Mouse (Mus musculus) urinary bladder, adult 18-20 months (tissue): ENCODE measurements around the gene Klhl13.

Experiments used
- DNase-seq, 2 experiments: peaks; one replicate each; pipeline ENCODE4 v3.0.0; 2022; ENCODE audit warnings: low spot score in 2 of 2, mixed read lengths in 2 of 2

Gene Klhl13

DNA sequence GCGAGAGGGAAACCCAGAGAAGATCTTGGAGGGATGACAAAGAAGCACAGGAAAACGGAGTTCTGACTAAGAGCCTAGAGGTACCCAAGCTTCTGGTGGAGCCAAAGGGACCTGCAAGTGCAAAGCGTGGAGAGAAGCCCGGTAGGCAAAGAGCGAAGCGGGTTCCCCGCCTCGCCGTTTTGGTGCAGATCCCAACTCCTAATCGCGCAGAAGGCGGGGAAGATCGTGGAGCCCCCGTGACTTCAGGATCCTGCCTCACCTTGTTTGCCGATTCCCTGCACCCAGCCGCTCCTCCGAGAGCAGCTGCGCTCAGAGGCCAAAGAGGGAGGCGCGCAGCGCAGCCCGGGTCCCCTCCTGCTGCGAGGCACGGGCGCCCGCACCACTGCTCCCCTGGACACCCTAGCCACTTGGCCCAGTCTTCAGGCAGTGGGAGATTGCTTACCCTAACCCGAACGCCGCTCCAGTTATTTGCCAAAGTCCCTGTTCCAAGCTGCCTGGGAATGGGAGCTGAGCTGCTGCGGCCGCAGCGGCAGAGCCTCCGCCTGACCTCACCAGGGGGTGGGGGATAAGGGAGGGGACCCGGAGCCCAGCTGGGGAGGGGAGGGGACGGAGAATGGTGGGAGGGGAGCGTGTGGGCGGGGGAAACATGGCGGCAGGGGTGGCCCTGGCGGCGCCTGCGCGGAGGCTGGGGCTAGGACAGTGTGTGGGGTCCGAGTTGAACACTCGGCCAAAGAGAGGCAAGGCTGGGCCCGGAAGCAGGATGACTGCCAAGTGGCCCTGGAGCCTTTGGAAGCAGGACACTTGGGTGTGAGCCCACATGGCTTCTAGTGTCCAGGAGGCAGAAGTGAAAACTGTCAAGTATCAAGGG is at the start of gene Klhl13:
Klhl13 (minus strand) TSS at position 569 of the 868 bp plus-strand sequence.
- peak; percentile 2 to 6 for DNase-seq

GRCm38 (mm10) chrX:23409296-23410149 is 44.6 kb upstream of the Klhl13 start:
- DNase-seq = no peak

GRCm38 (mm10) chrX:23388716-23389115 is 23.8 kb upstream of the Klhl13 start:
- no peak for DNase-seq

DNA sequence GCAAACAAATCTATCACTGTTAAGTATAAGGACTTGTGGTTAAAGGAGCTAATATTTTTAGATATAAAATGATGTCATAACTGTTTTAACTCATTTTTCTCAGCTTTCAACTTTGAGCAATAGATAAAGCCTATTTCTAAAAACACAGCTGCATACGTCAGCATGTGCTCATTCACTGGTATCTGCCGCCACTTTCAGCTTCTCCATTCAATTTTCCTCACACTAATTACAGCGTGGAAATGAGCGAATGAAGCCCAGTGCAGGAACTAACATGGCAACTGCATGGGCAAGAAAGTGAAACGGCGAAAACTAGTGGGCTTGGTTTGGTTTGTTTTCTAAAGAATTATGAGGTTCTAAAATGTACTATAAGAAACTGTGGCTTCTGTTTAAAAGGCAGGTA is 1.4 kb downstream of the Klhl13 start:
- DNase-seq = no peak

DNA sequence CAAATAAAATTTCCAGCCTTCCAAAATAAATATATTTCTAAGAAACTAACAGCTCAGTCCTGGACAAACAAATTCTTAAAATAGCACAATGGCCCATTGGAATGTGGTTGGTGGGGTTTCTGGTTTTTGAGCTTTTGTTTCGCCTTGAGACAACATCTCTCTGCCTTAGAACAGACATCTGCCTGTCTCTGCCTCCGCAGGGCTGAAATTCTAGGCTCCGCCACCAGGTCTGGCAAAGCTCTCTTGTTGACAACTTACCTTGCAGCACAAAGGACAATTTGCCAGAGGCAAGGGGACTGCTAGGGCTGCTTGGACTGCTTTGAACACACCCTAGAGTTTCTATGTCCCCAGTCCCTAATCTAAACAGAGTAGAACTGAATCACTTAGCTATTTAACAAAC is 4.4 kb downstream of the Klhl13 start:
- no peak for DNase-seq

GRCm38 (mm10) chrX:23350083-23350482 is 14.8 kb downstream of the Klhl13 start:
- DNase-seq = no peak

DNA sequence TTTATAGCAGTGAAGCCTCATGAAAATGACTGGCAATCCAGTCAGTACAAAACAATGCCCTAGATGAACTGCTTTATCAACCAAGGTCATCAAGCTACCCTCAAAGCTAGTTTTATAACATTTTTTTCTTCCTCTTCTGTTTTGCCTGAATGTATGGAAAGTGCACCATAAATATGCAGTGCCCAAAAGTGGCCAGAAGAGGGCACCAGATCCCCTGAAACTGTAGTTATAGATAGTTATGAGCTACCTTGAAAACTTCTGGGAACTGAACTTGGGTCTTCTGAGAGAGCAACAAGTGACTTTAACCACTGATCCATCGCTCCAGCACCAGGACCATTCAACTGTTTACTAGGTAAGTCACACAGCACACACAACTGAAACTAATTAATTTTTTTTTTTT is 36.8 kb downstream of the Klhl13 start:
- no peak for DNase-seq

DNA sequence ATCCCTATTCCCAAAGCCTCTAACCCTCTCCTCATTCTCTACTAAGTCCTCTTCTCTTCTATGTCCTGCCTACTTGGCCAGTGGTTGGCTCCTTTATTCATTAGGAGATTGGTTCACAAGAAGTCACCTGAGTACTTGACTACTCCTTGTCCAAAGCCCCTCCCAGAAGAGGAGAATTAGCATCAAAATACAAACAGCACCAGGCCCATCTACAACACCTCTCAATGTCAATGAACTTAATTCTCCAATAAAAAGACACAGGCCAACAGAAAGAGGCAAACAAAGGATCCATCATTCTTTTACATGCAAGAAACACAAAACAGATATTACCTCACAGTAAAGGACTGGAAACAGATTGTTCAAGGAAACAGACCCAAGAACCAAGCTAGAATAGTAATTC is 46.0 kb downstream of the Klhl13 start:
- no peak for DNase-seq

GRCm38 (mm10) chrX:23295952-23296598 is 68.8 kb downstream of the Klhl13 start:
- no peak for DNase-seq

- DNase-seq = no peak
Observed at GRCm38 (mm10) chrX:23285442-23285817, 79.5 kb downstream of the Klhl13 start.

GRCm38 (mm10) chrX:23284530-23285441 is 80.1 kb downstream of the Klhl13 start:
- DNase-seq = no peak

DNA sequence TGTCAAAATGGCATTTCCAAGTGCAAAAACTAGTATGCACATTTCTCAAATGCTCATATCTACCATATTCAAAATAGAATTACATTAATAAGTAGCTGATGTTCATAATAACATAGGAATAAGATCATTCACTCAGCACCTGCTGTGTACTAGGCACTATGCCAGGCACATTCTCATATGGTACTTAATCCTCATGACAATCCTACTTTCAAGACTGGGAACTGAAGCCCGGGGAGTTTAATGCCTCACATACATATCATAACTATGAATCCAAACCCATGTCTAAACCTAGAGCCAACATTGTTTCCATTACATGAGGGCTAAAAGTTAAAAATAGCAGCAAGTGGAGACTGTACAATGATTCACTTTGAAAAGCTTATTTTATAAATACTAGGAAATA is 97.3 kb downstream of the Klhl13 start:
- no peak for DNase-seq

- no peak for DNase-seq
Observed at GRCm38 (mm10) chrX:23248752-23249151, 116.1 kb downstream of the Klhl13 start.
